22 mouse cellular contexts compared by ENCODE assay signal in the genomic region with DNA sequence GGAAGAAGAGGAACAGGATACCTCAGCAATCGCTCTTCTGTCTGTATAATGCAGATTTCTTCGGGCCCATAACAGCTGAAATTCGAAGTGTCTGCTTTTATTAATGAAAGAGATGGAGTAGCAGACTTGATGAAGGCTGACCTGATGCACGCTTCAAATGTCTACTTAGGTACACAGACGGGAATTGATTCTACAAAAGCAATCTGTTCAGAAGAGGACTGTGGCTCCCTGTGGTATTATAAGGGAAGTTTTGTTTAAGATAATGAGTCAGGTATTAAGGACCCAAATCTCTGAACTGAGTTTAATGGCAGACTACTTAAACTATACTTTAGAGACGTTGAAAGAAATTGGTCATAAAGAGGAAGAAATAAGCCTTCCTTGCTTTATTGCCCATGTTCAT.
DNase-seq lines count a peak whose midpoint lies in the region; ATAC-seq and TF ChIP-seq lines count a peak whose summit lies in the region.
"Had no signal": no experiment of that assay in that cellular context is flagged by ENCODE, and none has a peak within 500 bp of the region (broad histone marks: within the 10 kb centered on the region; RNA-seq: fewer than 3 reads in every experiment).

No protein-coding gene starts in this region.

- H3K4me1 ChIP-seq in hindbrain, postnatal 0 days (ENCODE audit: insufficient read depth, low read length) = no peaks in the 10 kb centered on the region
- no peaks in the 10 kb centered on the region for H3K4me1 ChIP-seq in hindbrain, embryonic 14.5 days (replicated peaks; ENCODE audit: control insufficient read depth, insufficient read depth, low read length)
- H3K4me1 ChIP-seq in midbrain, postnatal 0 days (ENCODE audit: insufficient read depth, low read length) = no peaks in the 10 kb centered on the region
- H3K4me1 ChIP-seq in midbrain, embryonic 10.5 days = no peaks in the 10 kb centered on the region
- no peaks in the 10 kb centered on the region for H3K4me1 ChIP-seq in neural tube, embryonic 14.5 days (ENCODE audit: control insufficient read depth, insufficient read depth, low read length)
- H3K4me1 ChIP-seq in neural tube, embryonic 15.5 days = no peaks in the 10 kb centered on the region

- H3K27me3 ChIP-seq in hindbrain, postnatal 0 days (ENCODE audit: insufficient read depth, low read length) = no peaks in the 10 kb centered on the region
- no peaks in the 10 kb centered on the region for H3K27me3 ChIP-seq in hindbrain, embryonic 14.5 days (ENCODE audit: control insufficient read depth, insufficient read depth, low read length)
- H3K27me3 ChIP-seq in midbrain, postnatal 0 days (ENCODE audit: insufficient read depth, low read length) = no peaks in the 10 kb centered on the region
- no peaks in the 10 kb centered on the region for H3K27me3 ChIP-seq in midbrain, embryonic 10.5 days (ENCODE audit: low read depth, poor library complexity, severe bottlenecking)
- H3K27me3 ChIP-seq in neural tube, embryonic 14.5 days (ENCODE audit: control insufficient read depth, insufficient read depth, low read length) = no peaks in the 10 kb centered on the region
- no peaks in the 10 kb centered on the region for H3K27me3 ChIP-seq in neural tube, embryonic 15.5 days (replicated peaks)
- H3K27me3 ChIP-seq: CH12.LX, Patski had no signal

- H3K4me3 ChIP-seq in hindbrain, postnatal 0 days (ENCODE audit: low read length) = no peak overlapping the region
- H3K4me3 ChIP-seq in hindbrain, embryonic 14.5 days (replicated peaks; ENCODE audit: low read length) = no peak overlapping the region
- no peak overlapping the region for H3K4me3 ChIP-seq in midbrain, postnatal 0 days (ENCODE audit: low read depth, low read length)
- no peak overlapping the region for H3K4me3 ChIP-seq in midbrain, embryonic 10.5 days
- H3K4me3 ChIP-seq in neural tube, embryonic 14.5 days (ENCODE audit: low read depth, low read length) = no peak overlapping the region
- H3K4me3 ChIP-seq in neural tube, embryonic 15.5 days (replicated peaks) = no peak overlapping the region

- ATAC-seq in hindbrain, postnatal 0 days = no peak
- ATAC-seq in hindbrain, embryonic 14.5 days (ENCODE audit: low FRiP score) = no peak
- no peak for ATAC-seq in midbrain, postnatal 0 days (ENCODE audit: low FRiP score)
- ATAC-seq in neural tube, embryonic 14.5 days (ENCODE audit: low read depth) = peak; percentile 65; the same call in 1 of the 2 replicates
- ATAC-seq in neural tube, embryonic 15.5 days (ENCODE audit: low FRiP score) = peak; percentile 65
- ATAC-seq: activated CD4-positive, CD25-positive, alpha-beta regulatory T cell, adult 4 months; CD4-positive, CD25-positive, alpha-beta regulatory T cell, adult 4 months; Patski had no signal

- no peak overlapping the region for H3K27ac ChIP-seq in hindbrain, postnatal 0 days
- H3K27ac ChIP-seq in hindbrain, embryonic 14.5 days = no peak overlapping the region
- H3K27ac ChIP-seq in midbrain, postnatal 0 days (ENCODE audit: low read depth, low read length) = no peak overlapping the region
- H3K27ac ChIP-seq in midbrain, embryonic 10.5 days (replicated peaks) = no peak overlapping the region
- H3K27ac ChIP-seq in neural tube, embryonic 14.5 days (ENCODE audit: low read depth, low read length) = no peak overlapping the region
- no peak overlapping the region for H3K27ac ChIP-seq in neural tube, embryonic 15.5 days (replicated peaks)

- no peak overlapping the region for H3K4me2 ChIP-seq in hindbrain, postnatal 0 days (ENCODE audit: low read depth, low read length)
- no peak overlapping the region for H3K4me2 ChIP-seq in hindbrain, embryonic 14.5 days (replicated peaks)
- no peak overlapping the region for H3K4me2 ChIP-seq in midbrain, postnatal 0 days (ENCODE audit: low read depth, low read length, poor library complexity, severe bottlenecking)
- H3K4me2 ChIP-seq in neural tube, embryonic 14.5 days (ENCODE audit: low read depth, low read length) = no peak overlapping the region
- H3K4me2 ChIP-seq in neural tube, embryonic 15.5 days = no peak overlapping the region

- no peaks in the 10 kb centered on the region for H3K36me3 ChIP-seq in hindbrain, postnatal 0 days (ENCODE audit: insufficient read depth, low read length)
- no peaks in the 10 kb centered on the region for H3K36me3 ChIP-seq in hindbrain, embryonic 14.5 days (replicated peaks; ENCODE audit: control insufficient read depth, insufficient read depth)
- no peaks in the 10 kb centered on the region for H3K36me3 ChIP-seq in midbrain, postnatal 0 days (ENCODE audit: insufficient read depth, low read length)
- H3K36me3 ChIP-seq in midbrain, embryonic 10.5 days = no peaks in the 10 kb centered on the region
- H3K36me3 ChIP-seq in neural tube, embryonic 14.5 days (ENCODE audit: control insufficient read depth, insufficient read depth, low read length) = no peaks in the 10 kb centered on the region
- H3K36me3 ChIP-seq in neural tube, embryonic 15.5 days = no peaks in the 10 kb centered on the region
- H3K36me3 ChIP-seq: G1E had no signal

- no peak overlapping the region for H3K9ac ChIP-seq in hindbrain, postnatal 0 days (replicated peaks; ENCODE audit: low read length)
- H3K9ac ChIP-seq in hindbrain, embryonic 14.5 days = no peak overlapping the region
- no peak overlapping the region for H3K9ac ChIP-seq in midbrain, postnatal 0 days (replicated peaks; ENCODE audit: low read length, poor library complexity, severe bottlenecking)
- no peak overlapping the region for H3K9ac ChIP-seq in neural tube, embryonic 14.5 days (replicated peaks; ENCODE audit: low read depth, low read length)
- H3K9ac ChIP-seq in neural tube, embryonic 15.5 days (replicated peaks) = no peak overlapping the region

- WGBS in hindbrain, postnatal 0 days = 68% methylated on average over 6 of the region's 6 CpGs
- WGBS in hindbrain, embryonic 14.5 days = 65% methylated on average over 6 of the region's 6 CpGs
- WGBS in midbrain, postnatal 0 days = 72% methylated on average over 6 of the region's 6 CpGs
- WGBS in midbrain, embryonic 10.5 days = 84% methylated on average over 6 of the region's 6 CpGs
- 61% methylated on average over 6 of the region's 6 CpGs for WGBS in neural tube, embryonic 14.5 days
- WGBS in neural tube, embryonic 15.5 days = 50% methylated on average over 6 of the region's 6 CpGs

- peak; percentile 8 for DNase-seq in hindbrain, postnatal 0 days (ENCODE audit: low spot score)
- no peak for DNase-seq in hindbrain, embryonic 14.5 days (ENCODE audit: low spot score)
- DNase-seq in midbrain, postnatal 0 days (ENCODE audit: low spot score) = peak; percentile 28
- no peak for DNase-seq in midbrain, embryonic 10.5 days (ENCODE audit: low spot score)
- DNase-seq in neural tube, embryonic 10.5 days (ENCODE audit: extremely low spot score, low spot score) = no peak
- DNase-seq in lung, postnatal 4 days = no peak
- DNase-seq: adrenal gland, adult 2 months; adrenal gland, adult 8-10 months; adrenal gland, postnatal 10 days; adrenal gland, postnatal 14 days; adrenal gland, postnatal 25 days; adrenal gland, postnatal 36 days; B cell, adult 2 months; cerebellum, adult 11 months; cerebellum, adult 11-12 months had no signal

- TF ChIP-seq CTCF in hindbrain, postnatal 0 days (IDR thresholded peaks at IDR 0.05; ENCODE audit: low read depth) = no peak
- no peak for TF ChIP-seq CTCF in midbrain, postnatal 0 days (IDR thresholded peaks at IDR 0.05)

- no peaks in the 10 kb centered on the region for H3K9me3 ChIP-seq in hindbrain, postnatal 0 days (ENCODE audit: low read length)
- no peaks in the 10 kb centered on the region for H3K9me3 ChIP-seq in hindbrain, embryonic 14.5 days (ENCODE audit: control insufficient read depth, low read length)
- H3K9me3 ChIP-seq in midbrain, postnatal 0 days (ENCODE audit: low read length) = no peaks in the 10 kb centered on the region
- H3K9me3 ChIP-seq in midbrain, embryonic 10.5 days (replicated peaks) = no peaks in the 10 kb centered on the region
- no peaks in the 10 kb centered on the region for H3K9me3 ChIP-seq in neural tube, embryonic 14.5 days (ENCODE audit: control insufficient read depth, low read length)
- H3K9me3 ChIP-seq in neural tube, embryonic 15.5 days (replicated peaks) = no peaks in the 10 kb centered on the region

Comparison
In these comparisons a context has a peak if more than half of its experiments do, and no peak if none do; other contexts are left out.
1. DNase-seq: peak in hindbrain, postnatal 0 days (single experiment) and midbrain, postnatal 0 days (single experiment); none in hindbrain, embryonic 14.5 days (single experiment), midbrain, embryonic 10.5 days (single experiment), neural tube, embryonic 10.5 days (single experiment) and lung, postnatal 4 days (0 of 2).
2. ATAC-seq: peak in neural tube, embryonic 14.5 days (single experiment) and neural tube, embryonic 15.5 days (single experiment); none in hindbrain, postnatal 0 days (single experiment), hindbrain, embryonic 14.5 days (single experiment) and midbrain, postnatal 0 days (single experiment).